Mouse (Mus musculus) heart, postnatal 25 days (tissue): ENCODE results near the gene Adar. TPM values are rescaled to one million over a fixed set of nuclear protein-coding genes. Genes with fewer than 3 reads are reported as not detected.
A peak's percentile ranks its signal among the peaks of the same experiment; 100 is the strongest.

ENCODE experiments used
- DNase-seq: peaks from one replicate; pipeline ENCODE4 v3.0.0; 2022; ENCODE audit warnings: low spot score
- intact Hi-C: fragments of 180-260 bp; cut with DNase I; formaldehyde crosslinking; loops from one replicate; pipeline ENCODE4 v1.15.1; 2025
- total RNA-seq, 2 experiments: library from RNA; stranded (reverse); gene quantifications; 2 replicates each; pipeline ENCODE4 v1.2.3; 2021

The Adar gene
- total RNA-seq, 2 experiments from 2014 or later = 10.8 to 12.2 TPM

DNA sequence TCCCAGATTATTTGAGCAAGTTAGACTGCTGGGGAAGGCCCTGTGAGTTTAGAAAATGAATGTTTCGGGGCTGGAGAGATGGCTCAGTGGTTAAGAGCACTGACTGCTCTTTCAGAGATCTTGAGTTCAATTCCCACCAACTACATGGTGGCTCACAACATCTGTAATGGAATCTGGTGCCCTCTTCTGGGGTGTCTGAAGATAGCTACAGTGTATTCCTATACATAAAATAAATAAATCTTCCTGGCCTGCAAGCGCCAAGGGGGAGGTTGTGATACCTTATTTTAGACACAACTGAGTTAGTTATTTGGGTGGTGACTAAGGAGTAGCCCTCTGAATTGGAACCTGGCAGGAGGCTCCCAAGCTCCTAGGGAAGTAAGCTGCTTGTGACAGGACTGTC, 14.0 kb downstream of the Adar start:
- no peak for DNase-seq
- intact Hi-C loops = no loop called here

DNA sequence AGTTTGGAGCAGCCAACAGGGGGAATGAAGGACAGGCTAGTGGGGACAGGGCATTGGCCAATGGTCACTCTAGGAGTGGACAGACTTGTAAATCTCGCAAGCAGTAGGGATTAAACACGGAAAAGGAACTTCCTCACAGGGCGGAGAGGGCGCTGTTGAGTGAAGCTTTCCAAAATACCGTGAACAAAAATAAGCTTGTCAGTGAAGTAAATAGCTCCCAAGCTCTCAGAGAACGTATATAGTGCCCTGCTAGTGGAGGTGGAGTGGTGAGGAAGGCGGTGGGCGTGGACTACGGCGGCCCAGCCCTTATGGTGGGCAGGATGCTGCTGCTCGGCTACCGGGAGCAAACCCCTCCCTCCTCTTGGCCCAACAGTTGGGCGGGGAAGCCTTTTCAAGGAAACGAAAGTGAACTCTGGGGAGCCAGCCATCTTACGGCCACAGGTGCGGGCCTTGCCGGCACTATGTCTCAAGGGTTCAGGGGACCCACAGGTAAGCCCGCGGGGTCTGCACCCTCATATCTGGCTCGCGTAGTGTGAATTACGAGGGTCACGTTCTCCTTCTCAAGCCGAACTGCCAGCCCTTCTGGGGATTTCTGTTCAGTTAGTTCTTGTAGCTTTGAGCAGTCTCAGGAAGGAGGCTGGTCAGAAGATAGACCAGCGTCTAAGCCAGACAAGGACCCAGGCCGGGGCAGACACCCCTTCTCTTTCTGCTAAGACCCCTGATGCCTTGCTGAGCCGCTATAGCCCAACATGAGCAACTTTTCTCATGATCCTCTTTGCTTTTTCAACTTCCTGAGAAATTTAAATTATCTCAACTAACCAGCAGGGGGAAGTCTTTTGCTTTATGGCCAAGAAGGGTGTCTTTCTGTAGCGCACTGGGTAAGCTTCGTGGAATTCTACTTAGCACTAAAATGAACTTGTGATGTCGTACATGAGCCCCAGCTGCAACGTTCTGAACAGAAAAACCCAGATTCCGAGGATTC, 15.8 kb downstream of the Adar start:
- DNase-seq = peak; percentile 85
- intact Hi-C loops = loop anchor here (1.0 to 5.0 kb wide), 2 partner anchors 42 to 127 kb away; no protein-coding TSS in a partner anchor

DNA sequence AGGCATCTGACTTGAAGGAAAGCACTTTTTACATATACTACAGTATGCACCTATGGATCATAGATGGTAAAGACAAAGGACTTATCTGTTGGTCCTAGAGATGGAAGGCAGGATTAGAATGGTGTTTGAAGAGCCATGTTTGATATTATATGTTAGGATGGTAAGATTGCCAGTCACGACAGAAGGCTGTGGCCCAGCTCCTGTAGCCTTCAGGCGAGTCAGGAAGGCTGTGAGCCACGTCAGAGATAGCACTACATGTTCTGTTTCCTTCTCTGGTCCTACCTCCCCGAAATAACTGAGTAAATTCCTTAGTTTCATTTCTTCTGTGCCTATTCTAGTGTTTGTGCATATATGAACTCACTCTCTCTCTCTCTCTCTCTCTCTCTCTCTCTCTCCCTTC, 17.3 kb downstream of the Adar start:
- no peak for DNase-seq
- intact Hi-C loops = loop anchor here (5.0 kb wide), 1 partner anchor 125 kb away; no protein-coding TSS in a partner anchor

DNA sequence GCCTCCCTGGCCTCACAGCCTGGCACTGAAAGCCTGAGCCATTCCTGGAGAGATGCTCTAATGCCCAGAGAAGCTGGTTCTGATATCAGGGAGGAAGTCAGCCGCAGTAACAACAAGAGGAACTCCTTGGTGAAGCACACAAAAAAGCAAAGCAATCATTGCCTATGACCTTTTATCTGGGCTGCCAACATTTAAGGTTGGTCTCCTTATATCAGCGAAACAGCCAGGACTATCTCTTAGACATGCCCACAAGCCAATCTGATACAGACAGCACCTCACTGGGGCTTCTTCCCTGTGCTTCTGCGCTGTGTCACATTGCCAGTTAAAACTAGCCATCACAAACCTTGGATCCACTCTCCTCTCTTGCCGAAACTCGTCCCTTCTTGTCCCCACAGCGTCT, 23.7 kb downstream of the Adar start:
- no peak for DNase-seq
- intact Hi-C loops = no loop called here

DNA sequence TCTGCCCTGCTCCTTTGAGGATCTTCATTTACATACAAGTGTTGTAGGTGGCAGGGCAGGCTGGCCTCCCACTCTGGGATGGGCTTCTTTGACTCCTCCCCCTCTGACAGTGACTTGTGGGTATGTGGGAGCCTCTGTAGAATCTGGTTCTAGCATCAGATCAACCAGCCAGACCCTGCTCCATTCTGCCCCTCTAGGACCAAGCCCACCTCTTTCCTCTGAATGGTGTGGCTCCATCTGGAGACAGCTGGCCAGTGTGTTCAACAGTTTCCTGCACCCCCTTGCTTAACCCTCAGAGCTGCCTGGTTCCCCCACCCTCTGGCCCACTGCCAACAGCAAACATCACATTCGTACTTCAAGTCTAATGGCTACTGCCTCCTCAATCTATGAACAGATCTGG, 37.5 kb downstream of the Adar start:
- intact Hi-C loops = no loop called here
- no peak for DNase-seq

DNA sequence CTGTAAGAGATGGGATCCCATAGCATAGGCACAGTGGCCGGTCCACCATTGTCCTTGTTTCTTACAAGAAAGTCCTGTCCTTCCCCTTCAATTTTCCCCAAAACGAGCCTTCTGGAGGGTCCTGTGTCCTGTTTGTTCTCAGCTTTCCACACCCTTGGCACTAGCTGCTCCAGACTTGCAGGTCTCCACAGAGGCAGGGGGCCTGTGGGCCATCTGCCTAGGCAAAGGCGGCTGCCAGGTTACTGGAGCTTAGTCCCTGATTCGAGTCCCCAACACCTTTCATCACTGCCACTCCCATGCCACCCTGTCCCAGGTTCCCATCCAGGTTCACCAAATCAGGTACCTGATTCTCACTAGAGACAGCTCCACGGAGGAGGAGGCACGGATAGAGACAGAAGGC, 40.5 kb downstream of the Adar start:
- DNase-seq = no peak
- intact Hi-C loops = no loop called here

DNA sequence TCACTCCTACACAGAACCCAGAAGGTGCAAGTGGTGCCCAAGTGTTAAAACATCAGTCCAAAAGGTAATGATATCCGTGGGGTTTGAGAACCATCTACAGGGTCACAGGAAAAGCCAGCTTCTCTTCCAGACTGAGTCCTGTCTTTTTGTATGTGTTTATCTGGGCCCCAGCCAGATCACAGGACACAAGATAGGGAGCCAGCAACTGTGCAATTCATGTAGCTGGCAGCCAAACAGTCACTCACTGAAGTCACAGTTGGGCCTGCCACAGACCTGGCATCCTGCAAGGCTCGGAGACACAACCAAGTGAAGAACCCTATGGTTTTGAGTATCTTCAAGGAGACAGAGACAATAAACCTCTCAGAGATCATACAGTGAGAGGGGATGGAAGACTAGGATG, 43.0 kb downstream of the Adar start:
- DNase-seq = no peak
- intact Hi-C loops = no loop called here

DNA sequence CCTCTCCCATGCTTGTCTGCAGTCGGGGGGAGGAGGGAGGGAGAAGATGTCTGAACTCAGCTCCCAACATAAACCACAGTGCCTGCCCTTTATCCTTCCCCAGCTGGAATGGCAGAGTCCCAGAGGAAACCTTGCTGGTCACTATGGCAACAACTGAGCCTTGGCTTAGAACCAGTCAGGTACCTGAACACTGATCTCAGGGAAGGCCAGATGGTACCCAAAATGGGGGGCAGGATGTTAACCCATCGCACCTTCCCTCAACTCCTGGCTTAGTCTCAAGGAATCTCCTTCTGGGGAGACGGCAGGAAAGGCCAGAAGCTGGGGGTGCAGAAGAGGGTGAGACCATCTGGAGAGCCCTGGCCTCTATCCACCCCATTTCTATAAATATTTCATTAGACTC, 45.0 kb downstream of the Adar start:
- no peak for DNase-seq
- intact Hi-C loops = no loop called here

DNA sequence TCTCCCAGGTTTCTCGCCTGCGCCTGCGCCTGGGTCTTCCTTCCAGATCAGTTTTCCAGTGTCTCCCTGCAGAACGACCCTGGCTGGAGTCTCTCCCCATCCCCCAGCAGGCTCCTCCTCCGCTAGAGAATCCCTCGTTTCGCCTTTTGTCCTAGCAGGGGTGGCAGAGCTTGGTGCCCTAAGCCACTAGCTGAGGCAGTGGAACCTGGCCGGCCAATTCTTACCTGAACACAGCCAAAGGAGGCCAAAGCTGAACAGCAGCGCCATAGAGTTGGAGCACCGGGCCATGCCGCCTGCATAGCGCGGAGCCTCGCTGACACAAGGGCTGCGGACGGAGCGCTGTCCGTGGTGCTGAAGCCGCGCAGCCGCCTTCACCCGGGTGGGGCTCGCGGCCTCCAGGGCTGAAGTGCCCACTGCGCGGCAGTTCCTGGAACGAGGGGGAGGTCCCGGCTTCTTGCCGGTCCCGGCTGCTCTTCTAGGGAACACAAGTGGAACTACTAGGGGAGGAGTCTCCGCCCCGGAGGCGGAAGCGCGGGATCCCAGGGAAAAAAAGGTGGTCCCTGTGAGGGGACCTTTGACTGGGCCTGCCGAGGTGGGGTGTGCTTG, 49.4 kb downstream of the Adar start, which contains the start of gene Chrnb2:
Gene Chrnb2 (minus strand): TSS at position 514 of the 606 bp plus-strand sequence.
- intact Hi-C loops = no loop called here
- peak; percentile 27 for DNase-seq

DNA sequence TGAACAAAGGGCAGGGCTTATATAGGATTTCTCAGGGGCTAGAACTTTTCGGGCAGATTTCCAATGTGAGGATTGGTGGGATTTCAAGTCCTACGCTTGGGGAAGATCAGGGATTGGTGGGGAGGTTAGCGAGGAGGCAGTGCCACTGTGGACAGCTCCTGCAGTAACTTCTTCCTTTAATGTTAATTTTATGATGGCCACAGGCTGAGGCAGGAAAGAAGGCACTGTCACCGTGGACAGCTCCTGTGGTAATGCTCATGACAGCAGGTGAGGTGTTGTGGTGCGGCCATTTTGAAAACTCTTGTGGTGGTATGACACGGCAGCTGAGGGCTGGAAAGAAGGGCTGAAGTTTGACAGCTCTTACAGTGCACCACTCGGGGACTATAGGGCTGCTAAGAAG, 54.8 kb downstream of the Adar start:
- DNase-seq = no peak
- intact Hi-C loops = no loop called here

DNA sequence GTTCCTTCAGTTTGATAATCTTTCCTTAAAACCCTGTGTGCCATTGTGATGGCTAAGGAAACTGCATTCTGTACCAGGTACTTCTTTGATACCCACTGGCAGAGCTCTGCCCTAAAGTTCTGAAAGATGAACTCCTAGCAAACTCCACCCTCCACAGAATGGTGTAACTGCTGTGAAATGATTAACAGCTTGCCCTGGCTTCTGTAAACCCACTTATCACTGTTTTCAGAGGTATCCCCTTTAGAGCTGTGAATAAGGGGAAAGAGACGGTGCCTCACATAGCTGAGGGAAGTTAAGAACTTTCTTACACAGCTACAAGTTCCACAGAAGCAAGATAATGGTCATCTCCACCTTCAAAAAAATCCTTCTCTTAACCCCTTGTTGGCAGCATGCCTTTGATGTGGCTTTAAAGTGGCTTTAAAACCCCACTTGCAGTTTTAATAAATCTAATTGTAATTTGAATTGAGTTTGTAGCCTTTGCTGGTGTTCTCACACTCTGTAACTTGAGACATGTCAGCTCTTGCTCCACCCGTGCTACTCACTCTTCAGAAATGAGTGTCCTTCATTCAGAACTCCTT, 55.7 kb downstream of the Adar start:
- intact Hi-C loops = loop anchor here (5.0 kb wide), 3 partner anchors 53 to 313 kb away; partner anchors contain the start of gene Adar
- DNase-seq = no peak

DNA sequence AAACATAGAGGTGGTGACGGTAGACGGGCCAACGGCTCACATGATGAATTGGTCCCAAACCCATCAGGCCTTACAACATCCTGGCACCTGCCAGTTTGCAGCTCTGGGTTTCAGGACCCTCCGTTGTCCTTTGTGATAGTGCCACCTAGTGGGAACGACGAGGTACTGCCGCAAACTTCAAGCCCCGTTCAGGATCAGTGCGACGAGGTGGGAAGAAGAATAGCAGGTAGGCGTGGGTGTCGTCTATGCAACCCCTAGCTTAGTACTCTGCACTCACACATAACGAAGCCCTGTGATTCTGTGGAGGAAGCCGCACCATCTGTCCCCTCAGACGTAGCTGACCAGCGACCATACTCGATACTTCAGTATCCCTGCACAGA, 57.8 kb downstream of the Adar start:
- intact Hi-C loops = loop anchor here (1.0 to 5.0 kb wide), 4 partner anchors 42 to 315 kb away; partner anchors contain the start of gene Adar
- DNase-seq = peak; percentile 59

DNA sequence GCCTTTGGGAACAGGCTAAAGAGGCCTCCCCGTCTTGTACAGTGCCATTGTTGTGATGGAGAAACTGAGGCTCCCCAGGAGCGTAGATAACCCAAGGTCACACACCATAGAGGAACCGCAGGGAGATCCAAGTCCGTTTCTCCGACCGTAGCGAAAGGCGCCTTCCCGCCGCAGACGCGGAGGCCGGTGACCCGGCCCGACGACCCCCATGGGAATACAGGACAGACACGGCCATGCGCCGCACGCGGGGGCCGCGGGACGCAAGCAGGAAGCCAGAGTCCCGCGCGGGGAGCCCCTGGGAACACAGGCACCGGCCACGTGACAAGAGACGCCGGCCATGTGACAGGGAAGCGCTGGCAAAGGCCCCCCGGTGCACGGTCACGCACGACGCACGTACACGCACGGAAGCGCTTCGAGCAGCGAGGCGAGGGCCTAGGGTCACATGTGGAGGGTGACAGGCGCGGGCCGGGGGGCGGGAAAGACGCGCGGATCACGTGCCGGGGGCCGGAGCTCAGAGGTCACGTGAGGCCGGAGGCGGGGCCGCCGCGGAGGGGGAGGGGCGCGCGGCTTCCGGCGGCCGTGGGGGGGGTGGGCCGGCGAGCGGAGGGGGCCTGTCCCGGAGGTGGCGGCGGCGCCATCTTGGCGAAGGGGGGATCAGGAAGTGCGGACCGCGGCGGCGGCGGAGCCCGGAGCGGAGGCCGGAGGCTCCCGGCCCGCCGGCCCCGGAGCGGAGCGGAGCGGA, 58.3 kb downstream of the Adar start, which contains the start of gene Ube2q1:
Gene Ube2q1 (plus strand): TSS at position 649 of the 742 bp plus-strand sequence.
- intact Hi-C loops = loop anchor here (1.0 to 5.0 kb wide), 4 partner anchors 43 to 316 kb away; partner anchors contain the start of gene Adar
- peak; percentile 95 for DNase-seq

DNA sequence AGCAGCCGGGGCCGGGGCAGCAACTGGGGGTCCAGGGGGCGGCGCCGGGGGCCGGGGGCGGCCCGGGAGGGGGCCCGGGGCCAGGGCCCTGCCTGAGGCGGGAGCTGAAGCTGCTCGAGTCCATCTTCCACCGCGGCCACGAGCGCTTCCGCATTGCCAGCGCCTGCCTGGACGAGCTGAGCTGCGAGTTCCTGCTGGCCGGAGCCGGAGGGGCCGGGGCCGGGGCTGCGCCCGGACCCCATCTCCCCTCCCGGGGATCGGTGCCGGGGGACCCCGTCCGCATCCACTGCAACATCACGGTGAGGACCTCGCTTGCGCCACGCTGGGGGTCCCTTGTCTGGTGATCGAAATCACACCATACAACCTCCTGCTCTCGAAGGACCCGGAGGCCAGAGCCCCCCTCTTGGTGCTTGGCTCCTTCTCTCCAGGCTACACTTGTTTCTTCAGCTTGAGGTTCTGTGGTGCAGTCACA, 59.0 kb downstream of the Adar start:
- intact Hi-C loops = loop anchor here (5.0 kb wide), 3 partner anchors 56 to 316 kb away; partner anchors contain the start of gene Adar
- DNase-seq = peak; percentile 23

DNA sequence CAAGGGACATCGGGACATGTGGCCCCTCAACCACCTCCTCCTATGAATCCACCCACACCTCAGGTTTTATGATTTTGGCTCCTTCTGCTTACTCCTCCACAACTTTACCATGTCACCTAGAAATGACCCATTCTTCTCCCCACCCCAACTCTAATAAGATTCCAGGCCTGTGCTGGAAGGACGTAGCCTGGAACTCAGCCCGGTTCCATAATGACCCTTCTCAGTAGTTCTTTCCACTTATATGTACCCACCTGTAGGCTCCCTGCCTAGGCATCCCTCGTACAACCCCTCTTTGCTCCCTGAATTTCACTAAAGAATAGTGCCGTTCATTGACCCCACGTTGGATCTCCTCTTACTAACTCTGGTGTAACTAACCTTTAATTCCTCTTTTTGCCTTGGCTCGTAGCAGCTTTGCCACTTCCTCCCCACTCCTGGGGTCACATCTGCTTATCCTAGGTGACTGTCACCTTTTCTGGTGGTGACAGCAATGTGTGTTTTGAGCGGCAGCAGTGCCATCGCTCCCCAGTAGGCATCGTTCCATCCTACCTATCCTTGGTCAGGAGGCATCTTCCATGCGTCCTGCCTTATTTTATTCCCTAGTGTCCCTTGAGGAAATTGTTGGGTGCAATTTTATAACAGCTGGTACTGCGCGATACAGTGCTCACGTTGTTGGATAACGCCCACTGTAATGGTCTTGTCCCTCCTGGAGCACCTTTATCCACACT, 59.6 kb downstream of the Adar start:
- no peak for DNase-seq
- intact Hi-C loops = loop anchor here (5.0 kb wide), 3 partner anchors 57 to 317 kb away; partner anchors contain the start of gene Adar

DNA sequence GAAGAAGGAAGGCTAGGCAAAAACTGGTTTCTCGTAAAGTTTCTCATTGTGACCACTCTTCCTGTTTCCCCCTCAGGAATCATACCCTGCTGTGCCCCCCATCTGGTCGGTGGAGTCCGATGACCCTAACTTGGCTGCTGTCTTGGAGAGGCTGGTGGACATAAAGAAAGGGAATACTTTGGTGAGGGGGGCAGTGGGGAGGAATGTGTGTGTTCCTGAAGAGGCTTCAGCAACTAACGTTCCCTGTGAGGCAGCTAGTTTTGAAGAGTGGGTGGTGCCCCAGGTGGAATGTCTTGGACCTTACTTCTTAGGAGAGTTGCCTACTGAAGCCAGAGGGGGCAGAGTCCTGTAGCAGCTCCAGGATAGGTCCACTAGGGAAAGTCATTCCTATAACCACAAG, 61.2 kb downstream of the Adar start:
- intact Hi-C loops = no loop called here

DNA sequence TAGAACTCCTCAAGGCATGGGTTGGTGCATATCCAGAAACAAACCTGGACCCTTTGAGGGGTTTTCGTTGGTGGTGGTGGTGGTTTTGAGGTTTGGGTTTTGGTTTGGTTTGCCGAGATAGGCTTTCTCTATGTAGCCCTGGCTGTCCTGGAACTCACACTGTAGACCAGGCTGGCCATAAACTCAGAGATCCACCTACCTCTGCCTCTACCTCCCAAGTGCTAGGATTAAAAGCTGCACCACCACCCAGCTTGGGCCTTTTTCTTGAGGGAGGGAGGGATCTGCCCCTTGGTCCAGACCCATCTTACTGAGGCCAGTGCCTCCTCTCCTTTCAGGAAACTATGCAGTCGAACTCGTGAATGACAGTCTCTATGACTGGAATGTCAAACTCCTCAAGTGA, 65.3 kb downstream of the Adar start:
- intact Hi-C loops = loop anchor here (10.0 kb wide), 2 partner anchors 175 to 295 kb away; partner anchors contain the start of gene Tpm3
- no peak for DNase-seq

More for the DNA sequence above, 61.2 kb downstream of the Adar start:
- no peak for DNase-seq

DNA sequence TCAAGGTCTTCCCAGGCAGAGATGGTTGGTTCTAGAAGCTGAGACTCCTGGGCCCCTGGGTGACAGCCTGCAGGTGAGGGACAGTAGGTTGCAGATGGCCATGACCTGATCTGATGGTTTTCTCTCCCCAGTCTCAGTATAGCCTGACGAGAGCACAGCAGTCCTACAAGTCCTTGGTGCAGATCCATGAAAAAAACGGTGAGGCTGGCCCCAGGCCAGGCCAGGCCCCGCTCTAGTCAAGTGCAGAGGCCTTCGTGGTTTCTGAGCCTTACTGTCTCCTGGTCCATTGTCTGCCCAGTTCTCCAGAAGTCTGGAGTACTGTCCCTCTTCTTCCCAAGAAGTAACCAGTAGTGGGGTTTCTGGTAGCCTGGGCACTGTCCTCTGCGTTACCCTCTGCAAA, 66.8 kb downstream of the Adar start:
- intact Hi-C loops = loop anchor here (10.0 kb wide), 2 partner anchors 173 to 293 kb away; partner anchors contain the start of gene Tpm3
- DNase-seq = no peak
